Mouse (Mus musculus) urinary bladder, postnatal 10 days (tissue): Measurements from ENCODE around the gene Gm15130.

Experiments used
- DNase-seq: peaks from one replicate; pipeline ENCODE4 v3.0.0; 2022; ENCODE audit warnings: low spot score

Gene Gm15130

GRCm38 (mm10) chr2:111152836-111153235 is at the start of gene Gm15130:
Gm15130 (minus strand) TSS chr2:111152936.
- DNase-seq = no peak

DNA sequence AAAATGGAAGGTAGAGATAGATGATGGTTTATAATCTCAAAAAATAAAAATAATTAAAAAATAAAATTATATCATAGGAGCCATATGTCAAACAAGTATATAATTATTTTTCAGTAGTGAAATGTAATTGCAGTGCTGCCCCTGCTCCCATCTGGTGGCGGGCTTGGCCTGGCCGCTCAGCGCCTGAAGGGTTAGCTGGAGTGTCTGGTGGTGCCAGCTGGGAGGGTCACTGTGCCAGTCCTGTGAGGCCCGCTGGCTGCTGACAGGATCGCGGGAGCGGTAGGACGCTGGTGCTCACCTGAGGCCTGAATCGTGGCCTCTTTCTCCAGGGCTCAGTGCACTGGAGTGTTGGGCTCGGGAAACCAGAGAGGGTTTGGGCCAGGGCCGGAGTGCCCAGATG is 29.3 kb upstream of the Gm15130 start:
- DNase-seq = no peak

- DNase-seq = no peak
Observed at GRCm38 (mm10) chr2:111135739-111136138, 17.0 kb downstream of the Gm15130 start.

DNA sequence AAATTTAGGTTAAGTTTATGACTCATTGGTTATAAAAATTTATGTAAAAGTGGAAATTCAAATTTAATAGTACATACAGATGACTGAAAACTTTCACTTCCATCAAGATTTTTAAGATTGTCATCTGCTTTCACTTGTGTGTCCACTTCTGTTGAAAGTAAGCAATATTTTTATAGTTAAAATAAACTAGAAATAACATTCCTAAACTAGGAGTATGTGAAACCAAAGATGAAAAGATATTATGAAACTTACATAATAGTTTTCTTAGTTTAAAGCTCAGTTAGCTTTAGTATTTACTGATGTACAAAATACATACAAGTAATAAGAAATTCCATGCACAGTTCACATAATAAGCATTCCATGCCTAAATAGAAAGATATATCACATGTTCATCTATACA is 46.9 kb downstream of the Gm15130 start, which contains the start of gene Gm13941:
Gene Gm13941 (minus strand): TSS at position 101 of the 400 bp plus-strand sequence.
- no peak for DNase-seq
